Mouse (Mus musculus): ENCODE results near the gene Olfr1458. TPM values are rescaled to one million over a fixed set of nuclear protein-coding genes. Genes with fewer than 3 reads are reported as not detected.

The Olfr1458 gene
- polyA plus RNA-seq (2012; ENCODE audit: insufficient read depth, insufficient read length, missing spikeins), result not detected in 2 replicates

GRCm38 (mm10) chr19:13106675-13107074 is at the start of gene Olfr1458:
Gene Olfr1458 (minus strand): TSS chr19:13106775.
- Histone ChIP-seq H3K4me3 (ENCODE audit: insufficient read depth, low read length) (no peak within 1 kb of the TSS), H3K4me1 (ENCODE audit: control insufficient read depth, insufficient read depth, low read length) (peaks cover 2% of the 10 kb centered on the region; the same call in 1 of the 2 replicates), H3K27ac (ENCODE audit: insufficient read depth, low read depth, low read length) (no peak within 1 kb of the TSS)
- TF ChIP-seq CTCF (IDR thresholded peaks at IDR 0.05; ENCODE audit: low read depth, low read length) (no peak), POLR2A (IDR thresholded peaks at IDR 0.05; ENCODE audit: borderline replicate concordance, low read depth, low read length) (no peak)

GRCm38 (mm10) chr19:13149449-13149848 is 42.9 kb upstream of the Olfr1458 start, which contains the start of gene Olfr1459:
Gene Olfr1459 (minus strand): TSS chr19:13149549.
- TF ChIP-seq CTCF (IDR thresholded peaks at IDR 0.05; ENCODE audit: low read depth, low read length) (no peak), POLR2A (IDR thresholded peaks at IDR 0.05; ENCODE audit: borderline replicate concordance, low read depth, low read length) (no peak)
- Histone ChIP-seq H3K4me3 (ENCODE audit: insufficient read depth, low read length) (no peak within 1 kb of the TSS), H3K4me1 (ENCODE audit: control insufficient read depth, insufficient read depth, low read length) (no peaks in the 10 kb centered on the region), H3K27ac (ENCODE audit: insufficient read depth, low read depth, low read length) (no peak within 1 kb of the TSS)

- peaks cover 3% of the 10 kb centered on the region; the same call in 1 of the 2 replicates for H3K4me1 ChIP-seq (ENCODE audit: control insufficient read depth, insufficient read depth, low read length)
- H3K27ac ChIP-seq (ENCODE audit: insufficient read depth, low read depth, low read length), result no peak within 1 kb of the TSS
- H3K4me3 ChIP-seq (ENCODE audit: insufficient read depth, low read length), result no peak within 1 kb of the TSS
- no peak for TF ChIP-seq POLR2A (IDR thresholded peaks at IDR 0.05; ENCODE audit: borderline replicate concordance, low read depth, low read length)
- TF ChIP-seq CTCF (IDR thresholded peaks at IDR 0.05; ENCODE audit: low read depth, low read length), result no peak
These were observed 8.8 kb downstream of the Olfr1458 start, which contains the start of gene Olfr1457 for GRCm38 (mm10) chr19:13097791-13098190. Gene Olfr1457 (minus strand): TSS chr19:13097891.

GRCm38 (mm10) chr19:13093908-13094307 is 12.7 kb downstream of the Olfr1458 start:
- no peak for TF ChIP-seq CTCF (IDR thresholded peaks at IDR 0.05; ENCODE audit: low read depth, low read length)
- no peak for TF ChIP-seq POLR2A (IDR thresholded peaks at IDR 0.05; ENCODE audit: borderline replicate concordance, low read depth, low read length)
- Histone ChIP-seq H3K4me1 (ENCODE audit: control insufficient read depth, insufficient read depth, low read length) (peaks cover 3% of the 10 kb centered on the region; the same call in 1 of the 2 replicates), H3K27ac (ENCODE audit: insufficient read depth, low read depth, low read length) (no peak overlapping the region), H3K4me3 (ENCODE audit: insufficient read depth, low read length) (no peak overlapping the region)

- H3K27ac ChIP-seq (ENCODE audit: insufficient read depth, low read depth, low read length), result no peak within 1 kb of the TSS
- TF ChIP-seq CTCF (IDR thresholded peaks at IDR 0.05; ENCODE audit: low read depth, low read length) (no peak), POLR2A (IDR thresholded peaks at IDR 0.05; ENCODE audit: borderline replicate concordance, low read depth, low read length) (no peak)
- no peaks in the 10 kb centered on the region for H3K4me1 ChIP-seq (ENCODE audit: control insufficient read depth, insufficient read depth, low read length)
- H3K4me3 ChIP-seq (ENCODE audit: insufficient read depth, low read length), result no peak within 1 kb of the TSS
These were observed 46.3 kb downstream of the Olfr1458 start, which contains the start of gene Olfr1454 for GRCm38 (mm10) chr19:13060310-13060709. Gene Olfr1454 (plus strand): TSS chr19:13060610.

Other genes with a start within 250 kb of the Olfr1458 start
- gene Olfr1444, start 249.5 kb downstream of the Olfr1458 start, polyA plus RNA-seq (2012; ENCODE audit: insufficient read depth, insufficient read length, missing spikeins), result 0.72 TPM in 1 of 2 replicates, not detected in the other
- gene Olfr1445, start 222.9 kb downstream of the Olfr1458 start, polyA plus RNA-seq (2012; ENCODE audit: insufficient read depth, insufficient read length, missing spikeins), result not detected in 2 replicates
- gene Olfr1446, start 213.3 kb downstream of the Olfr1458 start, polyA plus RNA-seq (2012; ENCODE audit: insufficient read depth, insufficient read length, missing spikeins), result not detected in 2 replicates
- not detected in 2 replicates for gene Olfr1447, start 203.0 kb downstream of the Olfr1458 start, polyA plus RNA-seq (2012; ENCODE audit: insufficient read depth, insufficient read length, missing spikeins)
- gene Olfr1448, start 182.4 kb downstream of the Olfr1458 start, polyA plus RNA-seq (2012; ENCODE audit: insufficient read depth, insufficient read length, missing spikeins), result not detected in 2 replicates
- gene Olfr1449, start 175.9 kb downstream of the Olfr1458 start, polyA plus RNA-seq (2012; ENCODE audit: insufficient read depth, insufficient read length, missing spikeins), result not detected in 2 replicates
- not detected in 2 replicates for gene Olfr1450, start 156.5 kb downstream of the Olfr1458 start, polyA plus RNA-seq (2012; ENCODE audit: insufficient read depth, insufficient read length, missing spikeins)
- gene Olfr1451, start 111.8 kb downstream of the Olfr1458 start, polyA plus RNA-seq (2012; ENCODE audit: insufficient read depth, insufficient read length, missing spikeins), result not detected in 2 replicates
- not detected in 2 replicates for gene Olfr1453, start 78.4 kb downstream of the Olfr1458 start, polyA plus RNA-seq (2012; ENCODE audit: insufficient read depth, insufficient read length, missing spikeins)
- not detected in 2 replicates for gene Olfr1454, start 46.2 kb downstream of the Olfr1458 start, polyA plus RNA-seq (2012; ENCODE audit: insufficient read depth, insufficient read length, missing spikeins)
- not detected in 2 replicates for gene Olfr1457, start 8.9 kb downstream of the Olfr1458 start, polyA plus RNA-seq (2012; ENCODE audit: insufficient read depth, insufficient read length, missing spikeins)
- 0.11 TPM in 1 of 2 replicates, not detected in the other for gene Olfr1459, start 42.8 kb upstream of the Olfr1458 start, polyA plus RNA-seq (2012; ENCODE audit: insufficient read depth, insufficient read length, missing spikeins)
- gene Olfr1461, start 56.2 kb upstream of the Olfr1458 start, polyA plus RNA-seq (2012; ENCODE audit: insufficient read depth, insufficient read length, missing spikeins), result not detected in 2 replicates
- not detected in 2 replicates for gene Olfr1462, start 79.0 kb upstream of the Olfr1458 start, polyA plus RNA-seq (2012; ENCODE audit: insufficient read depth, insufficient read length, missing spikeins)
- gene Olfr1463, start 124.6 kb upstream of the Olfr1458 start, polyA plus RNA-seq (2012; ENCODE audit: insufficient read depth, insufficient read length, missing spikeins), result not detected in 2 replicates
- not detected in 2 replicates for gene Olfr1465, start 208.8 kb upstream of the Olfr1458 start, polyA plus RNA-seq (2012; ENCODE audit: insufficient read depth, insufficient read length, missing spikeins)
- not detected in 2 replicates for gene Olfr1466, start 232.1 kb upstream of the Olfr1458 start, polyA plus RNA-seq (2012; ENCODE audit: insufficient read depth, insufficient read length, missing spikeins)